Mouse (Mus musculus) CH12.LX (cell line): ENCODE data around the gene Fpgs.

Experiments used
- BHLHE40 ChIP-seq: IDR thresholded peaks from 2 replicates; pipeline ENCODE4 v1.6.1; 2011; ENCODE audit warnings: mild to moderate bottlenecking, low read depth, low read length, improper control_type of control experiment
- CHD2 ChIP-seq: IDR thresholded peaks from 2 replicates; pipeline ENCODE4 v1.6.1; 2011; ENCODE audit warnings: low read length, improper control_type of control experiment
- CTCF ChIP-seq, 2 experiments: IDR thresholded peaks in 1 of 2; conservative IDR thresholded peaks in 1 of 2; 2 replicates each; pipeline ENCODE4 v1.5.1; 2011 to 2012; ENCODE audit warnings: low read depth in 2 of 2, low read length in 2 of 2, improper control_type of control experiment in 1 of 2, inconsistent platforms in 1 of 2, mild to moderate bottlenecking in 1 of 2, moderate library complexity in 1 of 2
- EP300 ChIP-seq: IDR thresholded peaks from 2 replicates; pipeline ENCODE4 v1.6.1; 2011; ENCODE audit warnings: low read length, improper control_type of control experiment
- HCFC1 ChIP-seq: IDR thresholded peaks from 2 replicates; pipeline ENCODE4 v1.6.1; 2012; ENCODE audit warnings: low read depth, mild to moderate bottlenecking, inconsistent platforms, low read length, improper control_type of control experiment
- MAX ChIP-seq: IDR thresholded peaks from 2 replicates; pipeline ENCODE4 v1.6.1; 2011; ENCODE audit warnings: low read length, improper control_type of control experiment
- MXI1 ChIP-seq: IDR thresholded peaks from 2 replicates; pipeline ENCODE4 v1.6.1; 2011; ENCODE audit warnings: mild to moderate bottlenecking, low read depth, low read length, improper control_type of control experiment
- POLR2A ChIP-seq: IDR thresholded peaks from 2 replicates; pipeline ENCODE4 v1.6.1; 2011; ENCODE audit warnings: low read depth, mild to moderate bottlenecking, improper control_type of control experiment, low read length
- RAD21 ChIP-seq: IDR thresholded peaks from 2 replicates; pipeline ENCODE4 v1.6.1; 2011; ENCODE audit warnings: low read depth, mild to moderate bottlenecking, low read length, improper control_type of control experiment, moderate library complexity
- SMC3 ChIP-seq: IDR thresholded peaks from 2 replicates; pipeline ENCODE4 v1.6.1; 2011; ENCODE audit warnings: low read depth, low read length, improper control_type of control experiment
- USF2 ChIP-seq: conservative IDR thresholded peaks from 2 replicates; pipeline ENCODE4 v1.6.1; 2011; ENCODE audit warnings: low read depth, low read length, improper control_type of control experiment

DNA sequence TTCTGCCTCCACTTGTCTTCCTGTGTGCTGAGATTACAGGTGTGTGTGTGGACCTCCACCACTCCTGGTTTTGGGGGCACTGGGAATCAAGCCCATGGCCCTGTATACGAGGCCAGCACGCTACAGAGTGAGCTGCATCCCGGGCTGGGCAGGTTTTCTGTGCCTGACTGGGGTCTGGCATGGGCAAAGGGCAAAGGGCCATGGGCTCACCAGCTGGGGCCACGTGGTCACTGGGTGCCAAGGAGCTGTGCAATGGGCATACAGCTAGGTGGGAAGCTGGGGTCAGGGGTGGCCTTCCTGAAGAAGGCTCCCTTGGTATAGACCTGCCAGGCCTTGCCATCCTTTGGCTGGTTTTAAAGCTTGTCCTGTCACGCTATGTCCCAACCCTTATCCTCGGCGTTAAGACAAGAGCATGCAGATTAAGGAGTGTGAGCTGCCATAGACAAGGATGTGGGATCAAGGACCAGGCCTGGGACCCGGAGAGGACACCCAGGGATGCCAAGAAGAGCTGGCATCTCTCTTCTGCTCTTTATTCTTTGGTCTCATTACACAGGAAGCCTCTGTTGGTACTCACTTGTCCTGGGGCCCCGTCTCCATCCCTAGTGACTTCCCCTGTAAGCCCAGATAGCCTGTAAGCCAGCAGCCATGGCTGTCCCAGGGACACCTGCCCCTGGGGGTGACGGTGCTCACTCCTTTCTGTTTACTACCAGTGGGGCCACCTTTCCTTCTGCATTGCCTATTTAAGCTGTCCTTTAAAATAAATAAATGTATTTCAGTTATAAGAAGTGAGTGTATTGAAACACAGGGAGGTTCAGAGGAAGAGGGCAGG, 69.5 kb downstream of the Fpgs start:
- TF ChIP-seq EP300 (no peak), USF2 (no peak), BHLHE40 (no peak), MXI1 (no peak), POLR2A (no peak), CHD2 (no peak), SMC3 (no peak), CTCF (conservative IDR thresholded peaks at IDR 0.05 in 1 of 2, IDR thresholded peaks at IDR 0.05 in 1 of 2; ENCODE audit: low read depth in 2 of 2, low read length in 2 of 2) (no peak), RAD21 (no peak), MAX (no peak), HCFC1 (no peak)
